Mouse (Mus musculus): ENCODE measurements at regions not wholly inside any gene's neighbourhood (a gene's known extent, or its start where the extent isn't known, plus 50 kb on each side); places are given as distances from the start of the nearest gene placed in this dataset.

- Histone ChIP-seq H3K9me3 (ENCODE audit: control insufficient read depth, low read length) (no peaks in the 10 kb centered on the region), H3K4me1 (ENCODE audit: control insufficient read depth, insufficient read depth, low read length) (no peaks in the 10 kb centered on the region), H3K27ac (replicated peaks; ENCODE audit: low read depth, low read length) (no peak overlapping the region), H3K4me3 (replicated peaks; ENCODE audit: low read length) (no peak overlapping the region), H3K27me3 (ENCODE audit: control insufficient read depth, insufficient read depth, low read length) (no peaks in the 10 kb centered on the region), H3K9ac (ENCODE audit: low read depth, low read length, severe bottlenecking) (no peak overlapping the region), H3K36me3 (ENCODE audit: control insufficient read depth, insufficient read depth, low read length) (no peaks in the 10 kb centered on the region), H3K4me2 (replicated peaks; ENCODE audit: low read depth, low read length, severe bottlenecking) (no peak overlapping the region)
- TF ChIP-seq POLR2A (IDR thresholded peaks at IDR 0.05; ENCODE audit: borderline replicate concordance, extremely low read depth, insufficient read depth, insufficient read length), result no peak
- no peak for ATAC-seq (ENCODE audit: low FRiP score, low read depth)
- WGBS, result 89% methylated on average over 7 of the region's 7 CpGs
- DNase-seq (ENCODE audit: low spot score), result no peak
Observed at GRCm38 (mm10) chr2:45194335-45194734, 77.1 kb upstream of the Zeb2 start.

DNA sequence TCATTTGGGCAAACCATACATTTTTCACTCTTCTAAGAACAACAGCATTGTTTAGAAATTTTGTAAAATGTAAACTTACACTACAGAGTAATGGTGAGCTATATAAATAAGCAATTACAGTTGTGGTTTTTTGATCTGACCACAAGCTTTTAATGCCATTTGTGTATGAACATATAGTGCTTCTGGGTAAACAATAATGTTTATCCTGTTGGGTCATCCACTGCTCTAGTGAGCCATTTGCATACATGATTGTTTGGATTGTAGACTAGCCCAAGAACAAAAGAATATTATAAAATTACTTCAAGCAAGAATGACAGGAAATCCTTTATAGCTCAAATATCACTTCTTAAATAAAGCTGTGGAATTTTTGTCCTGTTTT, 68.4 kb upstream of the Zeb2 start:
- ATAC-seq (ENCODE audit: low FRiP score, low read depth), result no peak
- no peak overlapping the region for H3K4me2 ChIP-seq (replicated peaks; ENCODE audit: low read depth, low read length, severe bottlenecking)

GRCm38 (mm10) chr2:45184704-45185620, 67.8 kb upstream of the Zeb2 start:
- Histone ChIP-seq H3K4me1 (ENCODE audit: control insufficient read depth, insufficient read depth, low read length) (peaks cover 7% of the 10 kb centered on the region; the same call in 1 of the 2 replicates), H3K9ac (ENCODE audit: low read depth, low read length, severe bottlenecking) (0 out of 2 replicates have a peak overlapping the region, but pooled peaks have one; percentile 7), H3K9me3 (ENCODE audit: control insufficient read depth, low read length) (no peaks in the 10 kb centered on the region), H3K27ac (replicated peaks; ENCODE audit: low read depth, low read length) (no peak overlapping the region), H3K36me3 (ENCODE audit: control insufficient read depth, insufficient read depth, low read length) (no peaks in the 10 kb centered on the region), H3K27me3 (ENCODE audit: control insufficient read depth, insufficient read depth, low read length) (no peaks in the 10 kb centered on the region), H3K4me2 (replicated peaks; ENCODE audit: low read depth, low read length, severe bottlenecking) (peak overlapping the region; percentile 37), H3K4me3 (replicated peaks; ENCODE audit: low read length) (peak overlapping the region; percentile 4; the same call in 1 of the 2 replicates)
- no peak for ATAC-seq (ENCODE audit: low FRiP score, low read depth)
- WGBS, result 21% methylated on average over 18 of the region's 18 CpGs
- no peak for DNase-seq (ENCODE audit: low spot score)
- no peak for TF ChIP-seq POLR2A (IDR thresholded peaks at IDR 0.05; ENCODE audit: borderline replicate concordance, extremely low read depth, insufficient read depth, insufficient read length)

More for the DNA sequence above, 68.4 kb upstream of the Zeb2 start:
- no peak overlapping the region for H3K9ac ChIP-seq (ENCODE audit: low read depth, low read length, severe bottlenecking)
- no peaks in the 10 kb centered on the region for H3K27me3 ChIP-seq (ENCODE audit: control insufficient read depth, insufficient read depth, low read length)
- no peak overlapping the region for H3K27ac ChIP-seq (replicated peaks; ENCODE audit: low read depth, low read length)
- no peak for DNase-seq (ENCODE audit: low spot score)
- H3K9me3 ChIP-seq (ENCODE audit: control insufficient read depth, low read length), result no peaks in the 10 kb centered on the region
- no peak for TF ChIP-seq POLR2A (IDR thresholded peaks at IDR 0.05; ENCODE audit: borderline replicate concordance, extremely low read depth, insufficient read depth, insufficient read length)
- no peaks in the 10 kb centered on the region for H3K36me3 ChIP-seq (ENCODE audit: control insufficient read depth, insufficient read depth, low read length)
- no peak overlapping the region for H3K4me3 ChIP-seq (replicated peaks; ENCODE audit: low read length)
- peaks cover 7% of the 10 kb centered on the region; the same call in 1 of the 2 replicates for H3K4me1 ChIP-seq (ENCODE audit: control insufficient read depth, insufficient read depth, low read length)

DNA sequence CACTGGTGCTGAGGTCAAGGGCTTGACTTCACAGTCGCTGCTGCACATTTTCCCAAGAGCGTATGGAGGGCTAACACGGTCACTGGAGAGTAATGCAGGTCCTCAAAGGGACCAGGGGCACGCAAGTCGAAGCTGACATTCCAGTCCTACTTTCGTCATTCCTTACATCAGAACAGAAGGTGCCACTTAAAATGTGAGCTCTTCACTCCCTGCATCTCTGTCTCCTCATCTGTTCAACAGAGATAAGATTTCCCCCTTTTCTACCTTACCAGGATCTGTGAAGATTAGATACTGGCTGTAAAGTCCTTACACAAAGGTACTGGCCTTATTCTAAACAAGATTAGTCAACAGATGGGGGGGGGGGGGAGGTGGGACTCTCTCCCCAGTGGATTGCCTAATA, 67.0 kb upstream of the Zeb2 start:
- DNase-seq (ENCODE audit: low spot score), result no peak
- Histone ChIP-seq H3K9ac (ENCODE audit: low read depth, low read length, severe bottlenecking) (no peak overlapping the region), H3K4me1 (ENCODE audit: control insufficient read depth, insufficient read depth, low read length) (peaks cover 7% of the 10 kb centered on the region; the same call in 1 of the 2 replicates), H3K27ac (replicated peaks; ENCODE audit: low read depth, low read length) (no peak overlapping the region), H3K4me2 (replicated peaks; ENCODE audit: low read depth, low read length, severe bottlenecking) (no peak overlapping the region), H3K9me3 (ENCODE audit: control insufficient read depth, low read length) (no peaks in the 10 kb centered on the region), H3K36me3 (ENCODE audit: control insufficient read depth, insufficient read depth, low read length) (no peaks in the 10 kb centered on the region), H3K4me3 (replicated peaks; ENCODE audit: low read length) (no peak overlapping the region), H3K27me3 (ENCODE audit: control insufficient read depth, insufficient read depth, low read length) (no peaks in the 10 kb centered on the region)
- no peak for TF ChIP-seq POLR2A (IDR thresholded peaks at IDR 0.05; ENCODE audit: borderline replicate concordance, extremely low read depth, insufficient read depth, insufficient read length)
- 46% methylated on average over 6 of the region's 6 CpGs for whole genome bisulfite sequencing
- ATAC-seq (ENCODE audit: low FRiP score, low read depth), result no peak

DNA sequence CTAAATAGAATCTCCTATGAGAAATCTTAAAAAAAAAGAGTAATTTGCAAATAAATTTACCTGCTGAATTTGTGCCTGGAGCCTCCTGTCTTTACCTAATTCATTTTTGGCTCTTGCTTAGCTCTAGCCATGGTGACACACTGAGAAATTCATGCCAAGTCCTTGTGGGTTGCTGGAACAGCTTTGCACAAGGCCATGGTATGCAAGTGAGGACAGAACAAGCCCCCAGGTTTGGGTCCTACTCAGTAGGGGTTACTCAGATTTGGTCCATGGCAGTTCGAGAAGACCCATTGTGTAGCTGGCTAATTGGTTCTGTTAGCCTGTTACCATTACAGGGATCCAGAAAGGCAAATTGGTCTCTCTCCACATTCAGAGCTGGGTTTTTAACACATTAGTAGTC, 65.7 kb upstream of the Zeb2 start:
- peaks cover 7% of the 10 kb centered on the region; the same call in 1 of the 2 replicates for H3K4me1 ChIP-seq (ENCODE audit: control insufficient read depth, insufficient read depth, low read length)
- TF ChIP-seq POLR2A (IDR thresholded peaks at IDR 0.05; ENCODE audit: borderline replicate concordance, extremely low read depth, insufficient read depth, insufficient read length), result no peak
- no peak overlapping the region for H3K4me2 ChIP-seq (replicated peaks; ENCODE audit: low read depth, low read length, severe bottlenecking)
- no peaks in the 10 kb centered on the region for H3K9me3 ChIP-seq (ENCODE audit: control insufficient read depth, low read length)
- H3K36me3 ChIP-seq (ENCODE audit: control insufficient read depth, insufficient read depth, low read length), result no peaks in the 10 kb centered on the region
- WGBS, result 68% methylated on average over 1 of the region's 1 CpGs
- ATAC-seq (ENCODE audit: low FRiP score, low read depth), result no peak
- no peak for DNase-seq (ENCODE audit: low spot score)
- no peak overlapping the region for H3K4me3 ChIP-seq (replicated peaks; ENCODE audit: low read length)
- H3K9ac ChIP-seq (ENCODE audit: low read depth, low read length, severe bottlenecking), result no peak overlapping the region
- no peaks in the 10 kb centered on the region for H3K27me3 ChIP-seq (ENCODE audit: control insufficient read depth, insufficient read depth, low read length)
- H3K27ac ChIP-seq (replicated peaks; ENCODE audit: low read depth, low read length), result no peak overlapping the region

Measured in limb, embryonic 14.5 days (tissue).